Mouse (Mus musculus): Measurements from ENCODE around the gene Slc35b4.

GRCm38 (mm10) chr6:34205754-34206153 is 28.8 kb upstream of the Slc35b4 start:
- no peak for TF ChIP-seq CTCF (IDR thresholded peaks at IDR 0.05; ENCODE audit: control insufficient read depth, insufficient read depth, insufficient read length)
- no peak for TF ChIP-seq MYOG (IDR thresholded peaks at IDR 0.05; ENCODE audit: control insufficient read depth, extremely low read depth, insufficient read length)
- TF ChIP-seq USF1 (IDR thresholded peaks at IDR 0.05; ENCODE audit: low read depth) = no peak
- no peak for TF ChIP-seq CEBPB (IDR thresholded peaks at IDR 0.05; ENCODE audit: low read depth)
- TF ChIP-seq MAX (IDR thresholded peaks at IDR 0.05) = no peak
- TF ChIP-seq MYOD1 (IDR thresholded peaks at IDR 0.05; ENCODE audit: control insufficient read depth, insufficient read length, low read depth) = no peak

Measured in C2C12 (cell line).